Comparison of ENCODE assay signal across 22 mouse cellular contexts in genomic region chr2:128737796-128738195, GRCm38 (mm10). TPM values are rescaled to one million over a fixed set of nuclear protein-coding genes. Genes with fewer than 3 reads are reported as not detected.
DNase-seq lines count a peak whose midpoint lies in the region; ATAC-seq and TF ChIP-seq lines count a peak whose summit lies in the region.
"Had no signal": no experiment of that assay in that cellular context is flagged by ENCODE, and none has a peak within 500 bp of the region (broad histone marks: within the 10 kb centered on the region; RNA-seq: fewer than 3 reads in every experiment).

No protein-coding gene starts in this region.

- H3K4me1 ChIP-seq in cortical plate, adult 2 months (ENCODE audit: control insufficient read depth, insufficient read depth, low read length) = no peaks in the 10 kb centered on the region
- H3K4me1 ChIP-seq: liver, embryonic 13.5 days had no signal

- intact Hi-C loops in gastrocnemius, adult 2 months (cut with DNase I) = loop anchor here (5.0 kb wide), 1 partner anchor 40 kb away; the partner anchor contains the start of gene Mertk

- H3K4me3 ChIP-seq in gastrocnemius, adult 2 months = no peak overlapping the region
- no peak overlapping the region for H3K4me3 ChIP-seq in cortical plate, adult 2 months (ENCODE audit: insufficient read depth, low read length)
- H3K4me3 ChIP-seq: erythroblast, embryonic 14.5 days; forebrain, embryonic 15.5 days; heart, embryonic 15.5 days; kidney, embryonic 15.5 days; liver, embryonic 13.5 days; lung, embryonic 15.5 days had no signal

- CTCF ChIA-PET in Patski (lab: Charles Lee) = no interaction called here

- peak; percentile 83 for ATAC-seq in Patski
- ATAC-seq: activated CD4-positive, CD25-positive, alpha-beta regulatory T cell, adult 4 months; forebrain, embryonic 15.5 days; intestine, postnatal 0 days had no signal

- no peak for TF ChIP-seq POLR2A in cortical plate, adult 2 months (IDR thresholded peaks at IDR 0.05; ENCODE audit: extremely low read depth, insufficient read depth, low read length)

- in situ Hi-C loops in Patski (cut with MboI; ENCODE audit: low pct_unique_long_range_greater_than_20kb) = loop anchor here (5.0 kb wide), 1 partner anchor 40 kb away; the partner anchor contains the start of gene Mertk

- no peak for DNase-seq in gastrocnemius, adult 2 months
- no peak for DNase-seq in gastrocnemius, adult 18-20 months (ENCODE audit: low spot score)
- DNase-seq in 3134 (ENCODE audit: extremely low read depth, insufficient read length, low spot score) (peak; percentile 77), Patski (ENCODE audit: low read depth, low spot score) (peak; percentile 73)
- no peak for DNase-seq in kidney, postnatal 4 days
- DNase-seq in embryo, embryonic 10 days (ENCODE audit: low spot score) = no peak
- DNase-seq: cerebellum, postnatal 25 days; heart, adult 18-20 months; layer of hippocampus, postnatal 36 days; liver, embryonic 13.5 days; retina, postnatal 1 day; right cerebral cortex, postnatal 4 days; thymus, adult 2 months had no signal

- H3K27me3 ChIP-seq in Patski = no peaks in the 10 kb centered on the region
- H3K27me3 ChIP-seq: forebrain, embryonic 15.5 days; heart, embryonic 15.5 days; kidney, embryonic 15.5 days; liver, embryonic 13.5 days; lung, embryonic 15.5 days had no signal

- POLR2A ChIA-PET in Patski (lab: Charles Lee) = interaction anchor here (1.3 to 2.0 kb wide), 2 partner anchors 28 to 34 kb away, joined by 3 to 6 read pairs; no protein-coding TSS in a partner anchor

- H3K27ac ChIP-seq in gastrocnemius, adult 2 months = peak overlapping the region; percentile 71
- peak overlapping the region; percentile 9; the same call in 1 of the 2 replicates for H3K27ac ChIP-seq in cortical plate, adult 2 months (ENCODE audit: insufficient read depth, low read length)
- H3K27ac ChIP-seq: forebrain, embryonic 15.5 days; heart, embryonic 15.5 days; kidney, embryonic 15.5 days; liver, embryonic 13.5 days; lung, embryonic 15.5 days; macrophage had no signal

- TF ChIP-seq CTCF in gastrocnemius, adult 2 months (IDR thresholded peaks at IDR 0.05) = no peak
- TF ChIP-seq CTCF in Patski (IDR thresholded peaks at IDR 0.05) = no peak
- no peak for TF ChIP-seq CTCF in cortical plate, adult 2 months (IDR thresholded peaks at IDR 0.05; ENCODE audit: extremely low read depth, insufficient read depth, low read length)

RNA-seq across cellular contexts. Expression of gene Mertk, which starts 39.0 kb away (rescaled TPM):
- 1 to 10 TPM; 1.6 to 3.5 TPM for total RNA-seq in gastrocnemius, adult 2 months (2021)
- total RNA-seq in gastrocnemius, adult 18-20 months (2021) = 1 to 10 TPM; 2.2 to 2.8 TPM
- polyA plus RNA-seq in Patski (2021) = 2.5 TPM
- polyA plus RNA-seq in cortical plate, adult 2 months (2012; rRNA removed) = 17.9 and 21.3 TPM in 2 replicates
- polyA plus RNA-seq: activated CD4-positive, CD25-positive, alpha-beta regulatory T cell, adult 4 months had no signal

RNA-seq across cellular contexts. Expression of gene Anapc1, which starts 50.6 kb away (rescaled TPM):
- 10 to 100 TPM; 35.5 to 38.0 TPM for total RNA-seq in gastrocnemius, adult 2 months (2021)
- total RNA-seq in gastrocnemius, adult 18-20 months (2021) = 10 to 100 TPM; 30.0 to 31.1 TPM
- polyA plus RNA-seq in Patski (2021) = 57.0 TPM
- polyA plus RNA-seq in cortical plate, adult 2 months (2012; rRNA removed) = 36.5 and 41.5 TPM in 2 replicates

Comparison
In these comparisons a context has a peak if more than half of its experiments do, and no peak if none do; other contexts are left out.
1. DNase-seq: peak in 3134 (single experiment) and Patski (single experiment); none in gastrocnemius, adult 2 months (single experiment), gastrocnemius, adult 18-20 months (single experiment), kidney, postnatal 4 days (0 of 2) and embryo, embryonic 10 days (single experiment).